Mouse (Mus musculus) testis, adult 2 months (tissue): ENCODE results near the gene Sspn. TPM values are rescaled to one million over a fixed set of nuclear protein-coding genes. Genes with fewer than 3 reads are reported as not detected.

Experiments
- H3K27ac ChIP-seq: fragments of 200-500 bp; 2 replicates; pipeline ENCODE4 v1.5.1; 2012; ENCODE audit warnings: low read depth, low read length; ENCODE audit not compliant: control insufficient read depth, insufficient read depth
- H3K27me3 ChIP-seq: fragments of 200-500 bp; 2 replicates; pipeline ENCODE4 v1.6.1; 2012; ENCODE audit warnings: mild to moderate bottlenecking, low read length, moderate library complexity; ENCODE audit not compliant: control insufficient read depth, insufficient read depth
- H3K36me3 ChIP-seq: fragments of 200-500 bp; 2 replicates; pipeline ENCODE4 v1.6.1; 2012; ENCODE audit warnings: mild to moderate bottlenecking, low read length; ENCODE audit not compliant: control insufficient read depth, insufficient read depth
- H3K4me1 ChIP-seq: fragments of 200-500 bp; 2 replicates; pipeline ENCODE4 v1.6.1; 2012; ENCODE audit warnings: low read length; ENCODE audit not compliant: control insufficient read depth, insufficient read depth
- H3K4me3 ChIP-seq: fragments of 200-500 bp; 2 replicates; pipeline ENCODE4 v1.5.1; 2012; ENCODE audit warnings: low read depth, mild to moderate bottlenecking, low read length, moderate library complexity, mixed read lengths; ENCODE audit not compliant: control insufficient read depth
- CTCF ChIP-seq: fragments of 200-500 bp; IDR thresholded peaks from 2 replicates; pipeline ENCODE4 v1.5.1; 2012; ENCODE audit warnings: low read depth, mild to moderate bottlenecking, inconsistent platforms, low read length, moderate library complexity; ENCODE audit not compliant: control insufficient read depth, insufficient read depth, insufficient replicate concordance
- POLR2A ChIP-seq: fragments of 200-500 bp; IDR thresholded peaks from 2 replicates; pipeline ENCODE4 v1.6.1; 2012; ENCODE audit warnings: low read depth, mild to moderate bottlenecking, inconsistent platforms, low read length, moderate library complexity; ENCODE audit not compliant: control insufficient read depth
- polyA plus RNA-seq: library from polyadenylated mRNA; depleted of rRNA; stranded (reverse); fragments of >200 nt; gene quantifications from 2 replicates; pipeline ENCODE4 v1.2.3, GENCODE M21; 2012

The Sspn gene
- polyA plus RNA-seq, 1 experiment: 1.0 TPM

DNA sequence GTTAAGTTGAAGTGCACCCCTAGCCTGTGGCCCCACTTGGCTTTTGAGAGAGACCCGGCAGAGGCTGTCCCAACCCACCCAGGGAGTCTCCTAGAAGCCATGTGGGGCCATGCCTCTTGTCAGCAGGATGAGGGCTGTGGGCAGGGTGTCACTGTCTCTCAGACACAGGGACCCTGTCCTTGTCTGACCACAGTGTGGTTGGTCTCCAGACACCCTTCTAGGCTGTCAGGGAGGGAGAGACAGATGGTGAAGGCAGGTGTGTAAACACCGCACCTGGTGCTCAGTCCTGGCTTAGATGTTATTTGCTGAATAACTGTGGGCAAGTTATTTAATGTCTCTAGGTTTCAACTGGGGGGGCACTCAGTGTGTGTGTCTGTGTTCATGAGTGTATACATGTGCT is 4.5 kb downstream of the Sspn start:
- Histone ChIP-seq H3K27ac (no peak overlapping the region), H3K4me1 (no peaks in the 10 kb centered on the region; the same call in 1 of the 2 replicates), H3K27me3 (no peaks in the 10 kb centered on the region)

DNA sequence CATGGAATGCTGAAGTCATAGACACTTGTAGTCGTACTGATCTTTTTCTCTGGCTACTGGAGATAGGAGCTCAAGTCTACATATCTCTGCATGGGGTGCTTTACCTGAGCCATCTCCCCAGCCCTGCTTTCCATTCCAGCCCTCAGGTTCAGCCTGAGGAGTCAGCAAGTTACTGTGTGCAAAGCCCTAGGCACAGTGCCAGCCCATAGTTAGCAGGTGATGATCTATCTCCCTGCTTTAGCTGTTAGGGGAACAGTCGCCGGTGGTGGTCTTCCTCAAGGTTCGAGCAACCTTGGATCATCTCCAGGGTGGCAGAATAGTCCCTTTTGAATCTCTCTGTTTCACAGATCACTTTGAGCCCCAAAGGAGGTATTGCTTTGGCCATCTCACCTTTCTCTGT is 5.1 kb downstream of the Sspn start:
- Histone ChIP-seq H3K4me1 (no peaks in the 10 kb centered on the region; the same call in 1 of the 2 replicates), H3K36me3 (no peaks in the 10 kb centered on the region), H3K27ac (no peak overlapping the region), H3K27me3 (no peaks in the 10 kb centered on the region), H3K4me3 (no peak overlapping the region)
- TF ChIP-seq POLR2A (no peak), CTCF (no peak)

More for the DNA sequence above, 4.5 kb downstream of the Sspn start:
- Histone ChIP-seq H3K36me3 (no peaks in the 10 kb centered on the region), H3K4me3 (no peak overlapping the region)
- TF ChIP-seq CTCF (no peak), POLR2A (no peak)

- Histone ChIP-seq H3K36me3 (no peaks in the 10 kb centered on the region), H3K27ac (no peak overlapping the region), H3K4me1 (no peaks in the 10 kb centered on the region), H3K27me3 (no peaks in the 10 kb centered on the region), H3K4me3 (no peak overlapping the region)
- TF ChIP-seq CTCF (no peak), POLR2A (no peak)
Measured at GRCm38 (mm10) chr6:145940852-145941251, 9.4 kb downstream of the Sspn start.

- Histone ChIP-seq H3K27ac (no peak overlapping the region), H3K36me3 (no peaks in the 10 kb centered on the region), H3K4me1 (no peaks in the 10 kb centered on the region), H3K27me3 (no peaks in the 10 kb centered on the region), H3K4me3 (no peak overlapping the region)
- no peak for TF ChIP-seq POLR2A
- no peak for TF ChIP-seq CTCF
Measured at GRCm38 (mm10) chr6:145942263-145942966, 11.0 kb downstream of the Sspn start.

GRCm38 (mm10) chr6:145943414-145943813 is 12.0 kb downstream of the Sspn start:
- Histone ChIP-seq H3K27ac (no peak overlapping the region), H3K4me3 (no peak overlapping the region), H3K4me1 (no peaks in the 10 kb centered on the region), H3K27me3 (no peaks in the 10 kb centered on the region), H3K36me3 (no peaks in the 10 kb centered on the region)
- TF ChIP-seq POLR2A (no peak), CTCF (no peak)

DNA sequence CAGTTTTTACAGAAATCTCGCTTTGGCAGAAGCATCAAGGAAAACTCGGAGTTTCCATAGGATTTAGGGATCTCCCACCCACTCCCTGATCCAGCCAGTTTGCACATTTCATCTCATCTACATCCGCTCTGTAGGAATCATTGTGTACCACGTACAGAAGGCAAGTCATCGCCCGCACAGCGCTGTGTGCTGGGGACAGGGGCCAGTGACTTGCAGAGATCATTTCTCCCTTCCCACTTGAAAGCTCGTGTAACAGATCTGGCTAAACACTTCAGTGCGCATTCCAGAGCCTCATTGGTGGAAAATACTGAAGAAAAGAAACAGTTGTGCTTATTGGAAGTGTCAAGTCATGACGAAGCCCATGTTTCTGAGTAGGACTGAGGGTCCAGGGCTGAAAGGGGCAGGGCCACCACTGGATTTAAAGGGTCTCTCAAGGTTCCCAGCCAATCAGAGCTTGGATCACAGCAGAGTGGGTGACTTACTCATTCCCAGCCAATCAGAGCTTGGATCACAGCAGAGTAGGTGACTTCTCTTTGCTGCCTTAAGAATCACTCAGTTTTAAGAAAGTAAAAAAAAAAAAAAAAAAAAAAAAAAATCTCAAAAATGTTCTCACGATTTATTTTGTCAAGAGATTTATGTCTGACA is 14.4 kb downstream of the Sspn start:
- Histone ChIP-seq H3K27me3 (no peaks in the 10 kb centered on the region), H3K36me3 (no peaks in the 10 kb centered on the region), H3K27ac (no peak overlapping the region), H3K4me1 (no peaks in the 10 kb centered on the region), H3K4me3 (no peak overlapping the region)
- TF ChIP-seq CTCF (no peak), POLR2A (no peak)

DNA sequence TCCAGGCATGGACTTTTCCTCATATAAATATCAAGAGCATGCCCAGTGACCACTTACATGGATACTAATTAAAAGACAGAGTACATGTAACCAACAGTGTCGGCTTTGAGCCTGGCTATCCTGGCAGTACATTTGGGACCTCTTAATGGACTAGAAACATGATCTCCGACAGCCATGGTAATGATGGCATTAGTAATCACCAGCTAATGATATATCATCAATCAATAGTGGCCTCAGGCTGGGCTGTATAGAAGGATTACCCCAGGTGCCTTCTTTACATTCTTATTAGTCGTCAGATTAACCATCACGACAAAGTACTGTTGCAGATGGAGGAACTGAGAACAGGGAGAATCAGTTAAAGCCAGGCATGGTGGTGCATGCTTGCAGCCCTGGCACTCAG is 17.6 kb downstream of the Sspn start:
- H3K36me3 ChIP-seq: no peaks in the 10 kb centered on the region
- no peaks in the 10 kb centered on the region for H3K27me3 ChIP-seq
- H3K4me3 ChIP-seq: no peak overlapping the region
- no peaks in the 10 kb centered on the region for H3K4me1 ChIP-seq
- H3K27ac ChIP-seq: no peak overlapping the region
- no peak for TF ChIP-seq CTCF
- TF ChIP-seq POLR2A: no peak

DNA sequence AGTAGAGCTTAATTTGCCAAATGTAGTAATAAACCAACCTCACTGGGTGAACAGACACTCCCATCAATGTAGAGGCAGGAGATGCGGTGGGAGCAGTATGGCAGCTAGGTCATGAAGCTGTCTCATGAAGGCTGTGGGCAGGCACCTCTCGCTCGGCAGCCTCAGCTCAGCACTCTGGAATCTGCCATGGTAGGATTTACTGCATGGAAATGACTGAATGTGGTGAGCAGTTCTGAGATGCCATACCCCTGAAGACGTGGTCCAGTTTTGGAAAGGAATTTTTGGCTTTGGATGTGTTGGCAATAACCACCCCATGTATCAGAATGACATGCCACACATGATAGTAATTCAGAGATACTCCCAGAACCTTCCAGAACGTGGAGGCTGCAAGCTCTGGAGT is 19.2 kb downstream of the Sspn start:
- TF ChIP-seq CTCF (no peak), POLR2A (no peak)
- H3K4me3 ChIP-seq: no peak overlapping the region
- H3K27ac ChIP-seq: no peak overlapping the region
- no peaks in the 10 kb centered on the region for H3K36me3 ChIP-seq
- no peaks in the 10 kb centered on the region for H3K4me1 ChIP-seq
- no peaks in the 10 kb centered on the region for H3K27me3 ChIP-seq
